Mouse (Mus musculus): Measurements from ENCODE around the gene Wdfy1.

Gene Wdfy1

DNA sequence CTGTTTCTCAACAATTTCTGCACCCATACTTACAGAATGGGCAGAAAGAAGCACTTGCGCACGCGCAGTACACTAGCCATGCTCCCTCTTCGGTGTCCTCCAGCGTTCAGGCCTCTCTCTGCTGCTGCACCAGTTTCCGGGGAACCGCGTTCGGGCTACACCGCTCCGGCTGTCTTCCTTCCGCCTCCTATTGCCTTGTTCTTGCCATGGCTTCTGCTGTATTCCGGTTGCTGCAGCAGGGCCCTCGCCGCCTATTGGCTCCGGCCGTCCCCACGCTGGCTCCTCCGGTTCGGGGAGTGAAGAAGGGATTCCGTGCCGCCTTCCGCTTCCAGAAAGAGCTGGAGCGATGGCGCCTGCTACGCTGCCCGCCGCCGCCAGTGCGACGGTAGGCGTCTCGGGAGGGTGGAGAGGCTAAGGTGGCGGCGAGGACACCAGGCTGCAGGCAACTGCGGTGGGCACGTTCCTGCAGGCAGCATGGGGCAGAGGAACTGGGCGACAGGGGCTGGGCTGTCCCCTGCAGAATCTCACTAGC lies at the start of gene Wdfy1, which contains the start of gene Mrpl44:
TSS of gene Wdfy1 (minus strand) at position 217 of the 532 bp plus-strand sequence.
TSS of gene Mrpl44 (plus strand) at position 92 of the 532 bp plus-strand sequence.
- in situ Hi-C loops (cut with MboI; ENCODE audit: unreplicated experiment in 2 of 2) = loop anchor here (25.0 kb wide), 2 partner anchors 89 to 1511 kb away; no protein-coding TSS in a partner anchor

DNA sequence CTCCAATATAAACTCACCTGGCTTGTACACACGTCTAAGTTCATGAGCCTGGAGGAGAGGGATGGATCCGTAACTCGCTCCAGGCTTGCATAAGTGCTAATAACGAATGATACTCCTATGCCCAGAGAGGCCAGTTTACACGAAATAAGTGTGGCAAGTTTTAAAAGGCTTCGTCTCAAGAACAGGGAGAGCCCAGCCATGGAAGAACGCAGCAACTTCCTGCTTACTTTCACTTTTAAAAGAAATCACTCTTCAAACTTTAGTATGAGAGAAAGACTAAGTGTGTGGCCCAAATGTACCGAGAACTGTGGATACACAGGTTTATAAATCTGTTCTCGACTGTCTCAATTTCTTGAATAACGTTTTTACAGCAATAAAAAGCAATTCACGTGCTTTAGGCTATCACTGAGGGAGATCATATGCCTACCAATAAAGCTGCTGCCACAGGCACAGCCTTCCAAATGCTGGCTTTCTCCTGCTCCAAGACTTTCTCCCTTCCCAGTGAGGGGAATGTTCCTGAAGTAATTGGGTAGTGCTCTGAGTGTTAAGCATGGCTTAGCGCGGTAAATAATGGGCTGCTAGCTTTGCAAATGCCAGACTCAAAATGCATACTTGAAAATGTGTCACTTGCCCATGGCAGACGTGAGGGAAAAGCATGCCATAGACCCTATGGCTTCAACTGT lies 48.1 kb upstream of the Wdfy1 start:
- in situ Hi-C loops (cut with MboI; ENCODE audit: unreplicated experiment in 2 of 2) = no loop called here

GRCm38 (mm10) chr1:79822806-79823525 lies 47.0 kb upstream of the Wdfy1 start:
- in situ Hi-C loops (cut with MboI; ENCODE audit: unreplicated experiment in 2 of 2) = no loop called here

DNA sequence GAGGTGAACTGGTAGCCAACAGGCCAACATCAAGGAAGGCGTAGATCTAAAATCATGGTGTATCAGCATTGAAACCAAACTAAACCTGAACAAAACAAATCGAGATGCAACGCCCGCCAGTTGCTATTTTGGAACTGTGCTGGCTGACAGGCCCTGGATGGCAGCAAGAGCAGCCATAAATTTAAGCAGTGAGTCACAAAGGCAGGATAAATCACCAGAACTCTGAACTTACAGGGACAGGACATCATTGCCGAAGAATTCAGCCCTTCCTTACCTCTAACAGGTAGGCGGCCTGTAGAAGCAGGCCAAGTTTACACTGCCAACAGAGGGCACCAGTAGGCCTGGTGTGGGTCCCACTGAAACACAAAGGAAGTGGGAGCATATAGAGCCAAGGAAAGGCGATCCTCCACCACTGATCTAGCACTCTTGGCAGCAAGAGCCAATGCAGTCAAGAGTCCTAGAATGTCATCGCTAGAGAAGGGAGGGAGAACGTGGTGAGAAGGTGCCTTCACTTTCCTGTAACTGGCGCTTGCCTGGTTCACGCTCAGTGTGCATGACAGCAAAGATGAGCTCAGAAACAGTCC lies 43.4 kb upstream of the Wdfy1 start:
- in situ Hi-C loops (cut with MboI; ENCODE audit: unreplicated experiment in 2 of 2) = no loop called here

- in situ Hi-C loops (cut with MboI; ENCODE audit: unreplicated experiment in 2 of 2) = no loop called here
Measured at GRCm38 (mm10) chr1:79815446-79815845, 39.5 kb upstream of the Wdfy1 start.

DNA sequence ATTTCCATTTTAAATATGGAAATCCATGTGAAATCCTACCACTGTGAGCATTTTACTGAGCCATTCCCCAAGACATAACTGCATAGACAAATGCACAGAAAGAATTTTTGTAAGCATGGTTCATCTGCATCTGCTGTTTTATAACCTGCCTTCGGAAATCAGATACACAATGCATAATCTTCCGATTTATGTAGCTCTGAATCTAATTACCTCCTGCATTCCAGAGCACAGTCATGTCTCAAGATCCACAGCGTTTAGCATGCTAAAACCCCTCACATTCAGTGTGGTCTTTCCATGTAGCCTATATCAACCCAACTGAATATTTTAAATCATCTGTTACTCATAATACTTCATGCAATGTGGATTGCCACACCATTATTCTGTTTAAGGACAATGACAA lies 33.5 kb upstream of the Wdfy1 start:
- in situ Hi-C loops (cut with MboI; ENCODE audit: unreplicated experiment in 2 of 2) = no loop called here

DNA sequence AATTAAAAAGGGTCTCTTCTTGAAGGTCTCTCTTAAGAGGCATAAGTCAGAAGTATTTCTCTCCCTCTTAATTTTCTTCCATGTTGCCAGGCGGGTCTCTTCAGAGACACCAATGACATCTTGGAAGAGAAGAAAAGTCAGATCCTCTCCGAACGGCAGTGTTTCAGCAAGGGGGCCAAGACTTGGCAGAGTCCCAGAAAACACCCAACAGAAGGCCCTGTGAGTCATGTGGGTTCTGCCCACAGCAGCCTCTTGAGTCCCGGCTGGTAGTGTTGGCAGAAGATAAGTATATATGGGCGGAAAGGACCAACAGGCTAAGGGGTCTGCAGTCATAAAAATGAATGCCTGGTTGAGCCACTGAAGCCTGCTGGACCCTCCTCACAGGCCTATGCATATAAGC lies 30.9 kb upstream of the Wdfy1 start:
- in situ Hi-C loops (cut with MboI; ENCODE audit: unreplicated experiment in 2 of 2) = no loop called here

DNA sequence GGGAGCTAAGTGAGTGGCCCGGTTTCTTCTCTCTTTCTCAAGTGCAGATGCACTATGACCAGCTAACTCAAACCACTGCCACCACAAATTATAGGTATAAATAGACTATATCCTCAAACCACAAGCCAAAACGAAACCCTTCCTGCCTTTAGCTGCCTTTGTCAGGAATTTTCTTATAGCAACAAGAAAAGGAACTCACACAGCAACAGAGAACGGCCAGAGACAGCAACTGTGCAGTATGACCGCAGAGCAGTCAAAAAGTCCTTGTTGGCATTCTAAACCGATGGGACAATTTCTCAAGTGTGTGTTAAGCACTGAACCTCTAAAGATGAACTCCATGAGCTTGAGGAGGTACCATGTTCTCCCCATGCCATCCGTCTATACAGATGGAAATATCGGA lies 27.7 kb upstream of the Wdfy1 start:
- in situ Hi-C loops (cut with MboI; ENCODE audit: unreplicated experiment in 2 of 2) = no loop called here

- in situ Hi-C loops (cut with MboI; ENCODE audit: unreplicated experiment in 2 of 2) = no loop called here
Measured at GRCm38 (mm10) chr1:79802858-79803427, 27.0 kb upstream of the Wdfy1 start.

- in situ Hi-C loops (cut with MboI; ENCODE audit: unreplicated experiment in 2 of 2) = loop anchor here (25.0 kb wide), 2 partner anchors 110 to 1490 kb away; no protein-coding TSS in a partner anchor
Measured at GRCm38 (mm10) chr1:79797084-79797483, 21.1 kb upstream of the Wdfy1 start.

- in situ Hi-C loops (cut with MboI; ENCODE audit: unreplicated experiment in 2 of 2) = loop anchor here (10.0 to 25.0 kb wide), 5 partner anchors 99 to 1501 kb away; no protein-coding TSS in a partner anchor
Measured at GRCm38 (mm10) chr1:79786267-79786927, 10.5 kb upstream of the Wdfy1 start.

DNA sequence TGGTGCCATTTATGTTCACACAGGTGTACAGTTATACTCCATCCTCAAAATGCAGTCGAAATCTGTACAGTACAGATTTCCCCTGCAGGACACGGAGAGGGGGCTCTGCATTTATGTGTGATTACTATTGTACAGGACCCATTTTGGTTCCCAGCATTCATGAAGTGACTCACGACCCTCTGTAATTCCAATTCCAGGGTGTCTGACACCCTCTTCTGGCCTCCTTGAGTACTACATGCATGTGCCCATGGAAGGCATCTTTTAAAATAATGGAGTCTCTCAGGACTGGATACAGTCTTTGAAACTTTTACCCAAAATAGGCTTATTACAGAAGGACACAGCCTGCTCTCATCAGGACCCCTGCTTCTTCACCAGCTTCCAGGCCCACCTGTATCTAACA lies 6.5 kb upstream of the Wdfy1 start:
- in situ Hi-C loops (cut with MboI; ENCODE audit: unreplicated experiment in 2 of 2) = loop anchor here (10.0 to 25.0 kb wide), 5 partner anchors 95 to 1505 kb away; no protein-coding TSS in a partner anchor

DNA sequence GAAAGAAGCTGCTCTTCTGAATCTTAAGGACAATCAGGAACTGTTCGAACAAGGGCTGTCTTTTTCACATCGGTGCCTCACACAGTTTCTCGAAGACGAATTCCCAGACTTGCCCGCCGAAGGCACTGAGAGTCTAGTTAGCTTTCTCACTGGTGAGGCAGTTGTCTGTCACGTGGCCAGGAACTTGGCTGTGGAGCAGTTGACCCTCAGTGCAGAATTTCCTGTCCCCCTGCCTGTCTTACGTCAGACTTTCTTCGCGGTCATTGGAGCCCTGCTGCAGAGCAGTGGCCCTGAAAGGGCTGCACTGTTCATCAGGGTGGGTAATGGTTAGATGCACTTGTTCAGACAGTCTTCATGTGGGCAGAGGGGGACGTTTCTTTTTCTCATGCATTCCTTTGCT lies 2.1 kb upstream of the Wdfy1 start:
- in situ Hi-C loops (cut with MboI; ENCODE audit: unreplicated experiment in 2 of 2) = loop anchor here (25.0 kb wide), 2 partner anchors 91 to 1509 kb away; no protein-coding TSS in a partner anchor

GRCm38 (mm10) chr1:79774164-79774780 lies 1.7 kb downstream of the Wdfy1 start:
- in situ Hi-C loops (cut with MboI; ENCODE audit: unreplicated experiment in 2 of 2) = loop anchor here (25.0 kb wide), 5 partner anchors 613 to 1237 kb away; partner anchors contain the start of gene Dock10 (in 1 of the 2)

GRCm38 (mm10) chr1:79768231-79768630 lies 7.7 kb downstream of the Wdfy1 start:
- in situ Hi-C loops (cut with MboI; ENCODE audit: unreplicated experiment in 2 of 2) = loop anchor here (25.0 kb wide), 5 partner anchors 619 to 1231 kb away; partner anchors contain the start of gene Dock10 (in 1 of the 2)

DNA sequence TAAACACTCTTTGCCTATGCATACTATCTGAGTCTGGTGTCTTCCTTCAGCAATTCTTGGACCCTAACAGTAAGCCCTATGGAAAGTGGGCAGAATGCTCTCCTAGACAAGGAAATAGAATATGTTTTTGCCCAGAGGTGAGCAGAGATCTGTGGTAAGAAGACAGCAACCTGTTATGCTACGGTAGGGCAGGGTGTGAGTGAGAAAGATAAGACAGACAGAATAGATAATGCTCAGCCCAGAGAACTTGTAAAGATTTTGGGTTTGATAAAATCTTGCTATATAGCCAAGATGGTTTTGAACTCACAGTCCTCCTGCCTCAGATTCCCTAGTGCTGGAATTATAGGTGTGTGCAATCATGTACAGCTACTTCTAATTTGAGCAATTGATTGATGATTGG lies 11.5 kb downstream of the Wdfy1 start:
- in situ Hi-C loops (cut with MboI; ENCODE audit: unreplicated experiment in 2 of 2) = loop anchor here (25.0 kb wide), 5 partner anchors 623 to 1227 kb away; partner anchors contain the start of gene Dock10 (in 1 of the 2)

DNA sequence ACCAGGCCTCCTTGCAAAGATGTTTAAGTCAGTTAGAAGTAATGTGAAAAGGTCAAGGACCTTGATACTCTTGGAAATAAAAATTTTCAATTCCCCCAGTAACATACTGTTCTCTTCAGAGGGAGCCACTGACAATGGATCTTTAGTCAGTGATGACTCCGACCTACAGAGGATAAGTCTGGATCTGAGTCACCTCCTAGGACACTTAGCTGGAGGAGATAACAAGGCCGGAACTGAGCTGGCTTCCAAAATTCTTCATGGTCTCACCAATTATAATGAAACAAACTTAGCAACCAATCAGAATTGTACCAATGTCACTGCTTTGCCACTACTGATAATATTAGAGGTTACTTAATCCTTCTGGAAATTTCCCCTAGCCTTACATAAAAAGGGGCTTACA lies 11.9 kb downstream of the Wdfy1 start:
- in situ Hi-C loops (cut with MboI; ENCODE audit: unreplicated experiment in 2 of 2) = loop anchor here (25.0 kb wide), 5 partner anchors 623 to 1227 kb away; partner anchors contain the start of gene Dock10 (in 1 of the 2)

GRCm38 (mm10) chr1:79762282-79763250 lies 13.4 kb downstream of the Wdfy1 start:
- in situ Hi-C loops (cut with MboI; ENCODE audit: unreplicated experiment in 2 of 2) = loop anchor here (25.0 kb wide), 5 partner anchors 625 to 1225 kb away; partner anchors contain the start of gene Dock10 (in 1 of the 2)
